Mouse (Mus musculus) liver, embryonic 14.5 days (tissue): ENCODE results near the gene Hmgcs1. TPM values are rescaled to one million over a fixed set of nuclear protein-coding genes. Genes with fewer than 3 reads are reported as not detected.

Experiments used
- ATAC-seq: fragments of 200-750 bp; cut with Nextera tagmentation; 2 replicates; pipeline ENCODE4 v1.8.0; 2017; ENCODE audit warnings: moderate number of reproducible peaks, mild to moderate bottlenecking, moderate library complexity; ENCODE audit not compliant: insufficient read depth
- DNase-seq, 3 experiments: peaks; one replicate each; pipeline ENCODE4 v3.0.0-alpha.2; 2012 to 2013; ENCODE audit warnings: low read depth in 3 of 3, low spot score in 3 of 3
- H3K27ac ChIP-seq: fragments of 300-500 bp; sonication (generic); 2 replicates; pipeline ENCODE4 v1.5.1; 2014; ENCODE audit warnings: moderate library complexity, mild to moderate bottlenecking, control low read depth, inconsistent platforms
- H3K27me3 ChIP-seq: fragments of 300-500 bp; sonication (generic); 2 replicates; pipeline ENCODE4 v1.6.1; 2014; ENCODE audit warnings: mild to moderate bottlenecking, low read length, moderate library complexity; ENCODE audit not compliant: control insufficient read depth, insufficient read depth
- H3K36me3 ChIP-seq: fragments of 300-500 bp; sonication (generic); replicated peaks from 2 replicates; pipeline ENCODE4 v1.6.1; 2014; ENCODE audit warnings: low read depth; ENCODE audit not compliant: control insufficient read depth, insufficient read depth
- H3K4me1 ChIP-seq, 2 experiments: fragments of 200-500 bp in 1 of 2; fragments of 300-500 bp in 1 of 2; sonication (generic) in 1 of 2; replicated peaks; 2 replicates each; pipeline ENCODE4 v1.6.1; 2012 to 2014; ENCODE audit warnings: antibody characterized with exemption in 1 of 2, inconsistent platforms in 1 of 2, low read length in 1 of 2; ENCODE audit not compliant: control insufficient read depth in 2 of 2, insufficient read depth in 2 of 2
- H3K4me2 ChIP-seq: fragments of 300-500 bp; sonication (generic); 2 replicates; pipeline ENCODE4 v1.6.1; 2014; ENCODE audit warnings: low read depth, mild to moderate bottlenecking, control low read depth, moderate library complexity
- H3K4me3 ChIP-seq, 2 experiments: fragments of 200-500 bp in 1 of 2; fragments of 300-500 bp in 1 of 2; sonication (generic) in 1 of 2; 2 replicates each; pipeline ENCODE4 v1.5.1; 2012 to 2014; ENCODE audit warnings: low read depth in 2 of 2, low read length in 2 of 2, mild to moderate bottlenecking in 2 of 2, control low read depth in 1 of 2, inconsistent platforms in 1 of 2, moderate library complexity in 1 of 2; ENCODE audit not compliant: insufficient read depth in 1 of 2
- H3K9ac ChIP-seq: fragments of 300-500 bp; sonication (generic); replicated peaks from 2 replicates; pipeline ENCODE4 v1.6.1; 2014; ENCODE audit warnings: mild to moderate bottlenecking, control low read depth, moderate library complexity
- H3K9me3 ChIP-seq: fragments of 300-500 bp; sonication (generic); 2 replicates; pipeline ENCODE4 v1.6.1; 2016; ENCODE audit warnings: low read length, mixed read lengths; ENCODE audit not compliant: control insufficient read depth
- CTCF ChIP-seq: IDR thresholded peaks from 2 replicates; pipeline ENCODE4 v1.5.1; 2016; ENCODE audit warnings: antibody characterized with exemption, low read depth, control low read depth
- EP300 ChIP-seq: IDR thresholded peaks from 2 replicates; pipeline ENCODE4 v1.6.1; 2016; ENCODE audit warnings: antibody characterized with exemption, low read depth
- WGBS: fragments of 180-500 bp; shearing (Covaris S2); extraction: QIAGEN DNeasy Blood & Tissue Kit; methylation state at CpG from one replicate; pipeline ENCODE4 v1.1.7; 2014; ENCODE audit not compliant: insufficient replicate concordance; 5-methylcytosine and 5-hydroxymethylcytosine counted together
- polyA plus RNA-seq, 2 experiments: library from polyadenylated mRNA; depleted of rRNA in 1 of 2; stranded (reverse) in 1 of 2; unstranded in 1 of 2; fragments of >200 nt; fragmentation: Nextera tagmentation in 1 of 2; extraction: Ambion mirVana in 1 of 2; gene quantifications; 2 replicates each; pipeline versions ENCODE4 v1.2.1 to v1.2.3; 2012 to 2014

Gene Hmgcs1
- polyA plus RNA-seq, 2 experiments = 76.5 to 110 TPM

- no peak overlapping the region for H3K9ac ChIP-seq
- H3K4me2 ChIP-seq = no peak overlapping the region
- H3K4me3 ChIP-seq = no peak overlapping the region
- TF ChIP-seq EP300 (no peak), CTCF (no peak)
- WGBS = 41% methylated on average over 5 of the region's 5 CpGs
- ATAC-seq (no peak), DNase-seq (no peak)
- no peak overlapping the region for H3K27ac ChIP-seq
- H3K36me3 ChIP-seq = peaks cover 4% of the 10 kb centered on the region; the same call in 1 of the 2 replicates
- H3K27me3 ChIP-seq = peaks cover 3% of the 10 kb centered on the region
- H3K9me3 ChIP-seq = no peaks in the 10 kb centered on the region
- H3K4me1 ChIP-seq = no peaks in the 10 kb centered on the region
These were observed 66.7 kb downstream of the Hmgcs1 start for GRCm38 (mm10) chr13:119756831-119757230.

Other genes with a start within 250 kb of the Hmgcs1 start
- gene 4833420G17Rik, start 227.6 kb upstream of the Hmgcs1 start, polyA plus RNA-seq (2012; rRNA removed) = 16.1 and 19.5 TPM in 2 replicates
- 14.9 and 19.2 TPM in 2 replicates for gene 4833420G17Rik, start 227.6 kb upstream of the Hmgcs1 start, polyA plus RNA-seq (2014; fragmentation: Nextera tagmentation; extraction: Ambion mirVana)
- 0.84 and 0.88 TPM in 2 replicates for gene Tmem267, start 202.3 kb upstream of the Hmgcs1 start, polyA plus RNA-seq (2012; rRNA removed)
- 0.37 and 0.38 TPM in 2 replicates for gene Tmem267, start 202.3 kb upstream of the Hmgcs1 start, polyA plus RNA-seq (2014; fragmentation: Nextera tagmentation; extraction: Ambion mirVana)
- 0.11 and 0.31 TPM in 2 replicates for gene 3110070M22Rik, start 202.0 kb upstream of the Hmgcs1 start, polyA plus RNA-seq (2012; rRNA removed)
- gene 3110070M22Rik, start 202.0 kb upstream of the Hmgcs1 start, polyA plus RNA-seq (2014; fragmentation: Nextera tagmentation; extraction: Ambion mirVana) = 0.13 and 0.56 TPM in 2 replicates
- 0.01 TPM in 1 of 2 replicates, not detected in the other for gene Ccl28, start 66.6 kb upstream of the Hmgcs1 start, polyA plus RNA-seq (2012; rRNA removed)
- not detected in 2 replicates for gene Ccl28, start 66.6 kb upstream of the Hmgcs1 start, polyA plus RNA-seq (2014; fragmentation: Nextera tagmentation; extraction: Ambion mirVana)
- 0.01 and 0.02 TPM in 2 replicates for gene Nim1k, start 65.5 kb downstream of the Hmgcs1 start, polyA plus RNA-seq (2012; rRNA removed)
- gene Nim1k, start 65.5 kb downstream of the Hmgcs1 start, polyA plus RNA-seq (2014; fragmentation: Nextera tagmentation; extraction: Ambion mirVana) = 0.13 TPM in 1 of 2 replicates, not detected in the other
- gene Zfp131, start 100.5 kb downstream of the Hmgcs1 start, polyA plus RNA-seq (2012; rRNA removed) = 5.4 and 9.4 TPM in 2 replicates
- gene Zfp131, start 100.5 kb downstream of the Hmgcs1 start, polyA plus RNA-seq (2014; fragmentation: Nextera tagmentation; extraction: Ambion mirVana) = 11.7 and 13.9 TPM in 2 replicates
- gene AF067063, start 139.8 kb downstream of the Hmgcs1 start, polyA plus RNA-seq (2012; rRNA removed) = not detected in 2 replicates
- not detected in 2 replicates for gene AF067063, start 139.8 kb downstream of the Hmgcs1 start, polyA plus RNA-seq (2014; fragmentation: Nextera tagmentation; extraction: Ambion mirVana)
- gene D13Ertd608e, start 145.6 kb downstream of the Hmgcs1 start, polyA plus RNA-seq (2012; rRNA removed) = not detected in 2 replicates
- gene D13Ertd608e, start 145.6 kb downstream of the Hmgcs1 start, polyA plus RNA-seq (2014; fragmentation: Nextera tagmentation; extraction: Ambion mirVana) = not detected in 2 replicates
- gene Tcstv1, start 204.4 kb downstream of the Hmgcs1 start, polyA plus RNA-seq (2012; rRNA removed) = not detected in 2 replicates
- not detected in 2 replicates for gene Tcstv1, start 204.4 kb downstream of the Hmgcs1 start, polyA plus RNA-seq (2014; fragmentation: Nextera tagmentation; extraction: Ambion mirVana)
- gene Gm21761, start 238.9 kb downstream of the Hmgcs1 start, polyA plus RNA-seq (2012; rRNA removed) = not detected in 2 replicates
- gene Gm21761, start 238.9 kb downstream of the Hmgcs1 start, polyA plus RNA-seq (2014; fragmentation: Nextera tagmentation; extraction: Ambion mirVana) = not detected in 2 replicates